ENCODE assay signal across 10 mouse cellular contexts in the genomic region with DNA sequence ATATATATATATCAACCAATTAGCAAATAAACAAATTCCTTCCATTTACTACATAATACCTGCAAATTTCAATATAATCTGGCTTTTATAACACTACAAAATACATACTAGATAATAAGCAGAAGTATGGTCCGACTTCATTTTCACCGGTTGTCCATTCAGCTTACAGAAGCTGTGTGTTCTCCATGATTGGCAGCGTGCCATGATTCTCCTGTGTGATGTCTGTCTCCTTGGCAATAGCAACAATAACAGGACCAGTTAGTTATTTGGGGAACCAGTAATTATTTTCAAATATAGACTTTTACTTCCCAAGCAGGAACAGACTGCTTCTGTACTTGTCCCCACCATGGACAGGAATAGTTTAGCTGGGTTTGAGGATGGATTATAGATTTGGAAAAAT. TPM values are rescaled to one million over a fixed set of nuclear protein-coding genes. Genes with fewer than 3 reads are reported as not detected.
A peak's percentile ranks its signal among the peaks of the same experiment; 100 is the strongest.
DNase-seq lines count a peak whose midpoint lies in the region; ATAC-seq and TF ChIP-seq lines count a peak whose summit lies in the region.
"Had no signal": no experiment of that assay in that cellular context is flagged by ENCODE, and none has a peak within 500 bp of the region (broad histone marks: within the 10 kb centered on the region; RNA-seq: fewer than 3 reads in every experiment).

No protein-coding gene starts in this region.

- TF ChIP-seq POLR2A in limb, embryonic 14.5 days (IDR thresholded peaks at IDR 0.05; ENCODE audit: borderline replicate concordance, extremely low read depth, insufficient read depth, insufficient read length), result no peak

- H3K27me3 ChIP-seq in limb, embryonic 14.5 days (ENCODE audit: control insufficient read depth, insufficient read depth, low read length), result no peaks in the 10 kb centered on the region
- no peaks in the 10 kb centered on the region for H3K27me3 ChIP-seq in limb, embryonic 10.5 days (ENCODE audit: low read depth, poor library complexity, severe bottlenecking)

- no peak for TF ChIP-seq CTCF in gastrocnemius, adult 2 months (IDR thresholded peaks at IDR 0.05)

- intact Hi-C loops in gastrocnemius, adult 2 months (cut with DNase I), result no loop called here
- intact Hi-C loops in heart, postnatal 14 days (cut with DNase I), result no loop called here

- 80% methylated on average over 3 of the region's 3 CpGs for WGBS in limb, embryonic 14.5 days
- WGBS in limb, embryonic 10.5 days, result 93% methylated on average over 3 of the region's 3 CpGs

- no peaks in the 10 kb centered on the region for H3K9me3 ChIP-seq in limb, embryonic 14.5 days (ENCODE audit: control insufficient read depth, low read length)
- H3K9me3 ChIP-seq in limb, embryonic 10.5 days (replicated peaks), result no peaks in the 10 kb centered on the region

- H3K9ac ChIP-seq in limb, embryonic 14.5 days (ENCODE audit: low read depth, low read length, severe bottlenecking), result no peak overlapping the region

- H3K4me2 ChIP-seq in limb, embryonic 14.5 days (replicated peaks; ENCODE audit: low read depth, low read length, severe bottlenecking), result no peak overlapping the region

- H3K27ac ChIP-seq in gastrocnemius, adult 2 months, result no peak overlapping the region
- H3K27ac ChIP-seq in limb, embryonic 14.5 days (replicated peaks; ENCODE audit: low read depth, low read length), result no peak overlapping the region
- no peak overlapping the region for H3K27ac ChIP-seq in limb, embryonic 10.5 days

- DNase-seq in gastrocnemius, adult 2 months, result peak; percentile 24
- no peak for DNase-seq in gastrocnemius, adult 8-10 months (ENCODE audit: low spot score in 2 of 2)
- peak; percentile 22 for DNase-seq in limb, embryonic 14.5 days (ENCODE audit: low spot score)
- no peak for DNase-seq in limb, embryonic 10.5 days (ENCODE audit: low spot score)
- DNase-seq in heart, postnatal 14 days, result peak; percentile 42 to 61
- DNase-seq in right cerebral cortex, postnatal 4 days, result peak; percentile 63
- no peak for DNase-seq in embryo, embryonic 10.5 days (ENCODE audit: low spot score)

- no peak; the same call in 1 of the 2 replicates for ATAC-seq in limb, embryonic 14.5 days (ENCODE audit: low FRiP score, low read depth)
- no peak for ATAC-seq in CD4-positive, CD25-positive, alpha-beta regulatory T cell, adult 4 months

- H3K36me3 ChIP-seq in limb, embryonic 14.5 days (ENCODE audit: control insufficient read depth, insufficient read depth, low read length), result no peaks in the 10 kb centered on the region
- no peaks in the 10 kb centered on the region for H3K36me3 ChIP-seq in limb, embryonic 10.5 days

- H3K4me1 ChIP-seq in limb, embryonic 14.5 days (ENCODE audit: control insufficient read depth, insufficient read depth, low read length), result no peaks in the 10 kb centered on the region
- no peaks in the 10 kb centered on the region for H3K4me1 ChIP-seq in limb, embryonic 10.5 days

- no peak overlapping the region for H3K4me3 ChIP-seq in gastrocnemius, adult 2 months
- no peak overlapping the region for H3K4me3 ChIP-seq in limb, embryonic 14.5 days (replicated peaks; ENCODE audit: low read length)
- no peak overlapping the region for H3K4me3 ChIP-seq in limb, embryonic 10.5 days
- H3K4me3 ChIP-seq: erythroblast, embryonic 14.5 days had no signal

RNA-seq across cellular contexts. Expression of gene Tnfsf13b, which starts 11.0 kb away (rescaled TPM):
- total RNA-seq in gastrocnemius, adult 2 months (2021), result 1 to 10 TPM in 1 of 2 experiments, under 1 TPM in 1; 0.67 to 1.0 TPM
- 1 to 10 TPM in 2 of 4 experiments, under 1 TPM in 2; 0.47 to 1.0 (median 0.83) TPM for total RNA-seq in gastrocnemius, adult 8-10 months (2022)
- 1.3 and 2.0 TPM in 2 replicates for polyA plus RNA-seq in limb, embryonic 14.5 days (2012; rRNA removed)
- 1.1 and 2.2 TPM in 2 replicates for polyA plus RNA-seq in limb, embryonic 14.5 days (2014; fragmentation: Nextera tagmentation; extraction: Ambion mirVana)
- polyA plus RNA-seq in limb, embryonic 10.5 days (2016; fragmentation: Nextera tagmentation; extraction: Ambion mirVana), result not detected in 2 replicates
- total RNA-seq in heart, postnatal 14 days (2021), result 1 to 10 TPM; 4.3 to 4.5 TPM
- polyA plus RNA-seq in CD4-positive, CD25-positive, alpha-beta regulatory T cell, adult 4 months (2017; shearing (Covaris generic)), result 1 to 10 TPM; 5.9 to 8.9 TPM
- total RNA-seq: MEL had no signal
- polyA plus RNA-seq: erythroblast, embryonic 14.5 days had no signal

RNA-seq across cellular contexts. Expression of gene Abhd13, which starts 39.7 kb away (rescaled TPM):
- 1 to 10 TPM; 6.9 to 8.2 TPM for total RNA-seq in gastrocnemius, adult 2 months (2021)
- total RNA-seq in gastrocnemius, adult 8-10 months (2022), result 1 to 10 TPM; 6.2 to 7.4 (median 6.8) TPM
- 10.9 and 11.4 TPM in 2 replicates for polyA plus RNA-seq in limb, embryonic 14.5 days (2012; rRNA removed)
- polyA plus RNA-seq in limb, embryonic 14.5 days (2014; fragmentation: Nextera tagmentation; extraction: Ambion mirVana), result 21.9 and 22.9 TPM in 2 replicates
- polyA plus RNA-seq in limb, embryonic 10.5 days (2016; fragmentation: Nextera tagmentation; extraction: Ambion mirVana), result 16.3 and 17.3 TPM in 2 replicates
- 10 to 100 TPM; 16.4 to 16.6 TPM for total RNA-seq in heart, postnatal 14 days (2021)
- polyA plus RNA-seq in CD4-positive, CD25-positive, alpha-beta regulatory T cell, adult 4 months (2017; shearing (Covaris generic)), result 1 to 10 TPM; 2.8 to 4.3 TPM

RNA-seq across cellular contexts. Expression of gene Lig4, which starts 39.7 kb away (rescaled TPM):
- total RNA-seq in gastrocnemius, adult 2 months (2021), result 1 to 10 TPM; 3.7 to 5.3 TPM
- total RNA-seq in gastrocnemius, adult 8-10 months (2022), result 1 to 10 TPM; 4.6 to 6.1 (median 5.1) TPM
- polyA plus RNA-seq in limb, embryonic 14.5 days (2012; rRNA removed), result 3.6 and 4.5 TPM in 2 replicates
- polyA plus RNA-seq in limb, embryonic 14.5 days (2014; fragmentation: Nextera tagmentation; extraction: Ambion mirVana), result 5.0 and 5.3 TPM in 2 replicates
- polyA plus RNA-seq in limb, embryonic 10.5 days (2016; fragmentation: Nextera tagmentation; extraction: Ambion mirVana), result 7.2 and 8.9 TPM in 2 replicates
- total RNA-seq in heart, postnatal 14 days (2021), result 1 to 10 TPM; 4.9 to 6.0 TPM
- polyA plus RNA-seq in CD4-positive, CD25-positive, alpha-beta regulatory T cell, adult 4 months (2017; shearing (Covaris generic)), result 1 to 10 TPM; 3.3 to 5.0 TPM

Comparison
In these comparisons a context has a peak if more than half of its experiments do, and no peak if none do; other contexts are left out.
1. DNase-seq: peak in gastrocnemius, adult 2 months (single experiment), limb, embryonic 14.5 days (single experiment), heart, postnatal 14 days (2 of 2) and right cerebral cortex, postnatal 4 days (single experiment); none in gastrocnemius, adult 8-10 months (0 of 2), limb, embryonic 10.5 days (single experiment) and embryo, embryonic 10.5 days (single experiment).